ENCODE assay signal across 8 mouse cellular contexts in the genomic region with DNA sequence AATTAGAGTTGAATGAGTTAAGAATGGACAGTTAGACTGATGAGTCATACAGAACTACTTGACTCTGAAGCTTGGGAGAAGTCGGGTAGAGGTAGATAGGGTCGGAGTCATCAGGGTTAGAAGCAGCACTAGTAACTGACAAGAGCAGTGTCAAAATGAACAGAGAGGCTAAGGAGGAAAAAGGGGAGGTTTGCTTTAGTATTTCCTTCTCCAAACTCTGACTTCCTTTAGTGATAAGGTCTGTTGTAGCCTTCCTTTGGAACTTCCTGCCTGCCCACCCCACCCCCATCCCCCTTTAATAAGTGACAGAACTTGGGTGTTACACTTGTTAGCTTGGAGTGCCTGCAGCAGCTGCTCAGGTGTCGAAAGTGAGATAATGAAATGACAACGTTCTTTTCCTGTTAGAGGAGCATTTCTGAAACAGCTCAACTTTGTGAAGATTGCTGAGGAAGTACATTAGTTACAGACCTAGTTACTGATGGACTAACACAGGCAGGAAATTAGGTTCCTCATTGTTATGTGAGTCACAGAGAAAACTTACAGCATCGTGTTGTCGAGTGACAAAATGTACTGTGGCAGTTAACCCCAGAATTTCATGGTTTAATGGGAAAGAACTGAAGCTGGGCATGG. TPM values are rescaled to one million over a fixed set of nuclear protein-coding genes. Genes with fewer than 3 reads are reported as not detected.
A peak's percentile ranks its signal among the peaks of the same experiment; 100 is the strongest.
DNase-seq lines count a peak whose midpoint lies in the region; ATAC-seq lines count a peak whose summit lies in the region.

No protein-coding gene starts in this region.

- no peaks in the 10 kb centered on the region for H3K9me3 ChIP-seq in kidney, embryonic 14.5 days (ENCODE audit: control insufficient read depth, low read length)

- WGBS in kidney, embryonic 14.5 days: 28% methylated on average over 6 of the region's 6 CpGs

- no peak overlapping the region for H3K9ac ChIP-seq in kidney, embryonic 14.5 days (ENCODE audit: low read depth, low read length)

- DNase-seq in kidney, postnatal 10 days: no peak
- peak; percentile 79 for DNase-seq in Muller cell, postnatal 12 days (ENCODE audit: inconsistent ontology term)
- no peak for DNase-seq in left cerebral cortex, adult 9 months (ENCODE audit: low spot score in 2 of 2)
- DNase-seq in right cerebral cortex, adult 2 months (ENCODE audit: low spot score in 2 of 2): no peak
- DNase-seq in gastrocnemius, postnatal 25 days: no peak

- ATAC-seq in kidney, embryonic 14.5 days (ENCODE audit: low FRiP score, low TSS enrichment): no peak
- peak; percentile 73 to 74 for ATAC-seq in hematopoietic stem cell, adult 5-6 weeks (replicated peaks in 1 of 2; ENCODE audit: insufficient read depth in 1 of 2, low FRiP score in 2 of 2, low TSS enrichment in 1 of 2, low read depth in 1 of 2, poor library complexity in 2 of 2, severe bottlenecking in 2 of 2)
- peak; percentile 81 for ATAC-seq in monocyte, adult 5-6 weeks (replicated peaks; ENCODE audit: insufficient number of reproducible peaks, low FRiP score, low TSS enrichment, poor library complexity, severe bottlenecking)

- peak overlapping the region; percentile 65; the same call in 1 of the 2 replicates for H3K27ac ChIP-seq in kidney, embryonic 14.5 days (ENCODE audit: low read depth, low read length)

- peaks cover 24% of the 10 kb centered on the region for H3K4me1 ChIP-seq in kidney, embryonic 14.5 days (ENCODE audit: control insufficient read depth, insufficient read depth, low read length)

- no peaks in the 10 kb centered on the region for H3K27me3 ChIP-seq in kidney, embryonic 14.5 days (ENCODE audit: control insufficient read depth, insufficient read depth, low read length)

- H3K4me3 ChIP-seq in kidney, embryonic 14.5 days (ENCODE audit: low read length): no peak overlapping the region

- peak overlapping the region; percentile 3 for H3K4me2 ChIP-seq in kidney, embryonic 14.5 days (replicated peaks; ENCODE audit: low read depth, low read length)

- H3K36me3 ChIP-seq in kidney, embryonic 14.5 days (ENCODE audit: control insufficient read depth, insufficient read depth, low read length): peaks cover 27% of the 10 kb centered on the region

RNA-seq across cellular contexts. Expression of a gene that starts 5.0 kb away (rescaled TPM):
- 15.5 and 20.8 TPM in 2 replicates for polyA plus RNA-seq in kidney, embryonic 14.5 days (2014; fragmentation: Nextera tagmentation; extraction: Ambion mirVana)
- total RNA-seq in hematopoietic stem cell, adult 5-6 weeks (2017): 37.1 and 42.8 TPM in 2 replicates
- 30.4 to 36.5 TPM (median 34.3 TPM) in 3 replicates for total RNA-seq in monocyte, adult 5-6 weeks (2017)
- total RNA-seq in gastrocnemius, postnatal 25 days (2021): 1 to 10 TPM; 7.3 to 8.5 TPM

RNA-seq across cellular contexts. Expression of a gene that starts 59.5 kb away (rescaled TPM):
- polyA plus RNA-seq in kidney, embryonic 14.5 days (2014; fragmentation: Nextera tagmentation; extraction: Ambion mirVana): 4.4 and 5.6 TPM in 2 replicates
- 13.2 and 21.6 TPM in 2 replicates for total RNA-seq in hematopoietic stem cell, adult 5-6 weeks (2017)
- total RNA-seq in monocyte, adult 5-6 weeks (2017): 27.2 to 38.3 TPM (median 34.8 TPM) in 3 replicates
- 1 to 10 TPM; 3.4 to 4.0 TPM for total RNA-seq in gastrocnemius, postnatal 25 days (2021)
